Mouse (Mus musculus): ENCODE results near the gene Zfyve16. TPM values are rescaled to one million over a fixed set of nuclear protein-coding genes. Genes with fewer than 3 reads are reported as not detected.

Gene Zfyve16
- polyA plus RNA-seq, 1 experiment from 2014 or later = 12.5 TPM

- H3K9me3 ChIP-seq (replicated peaks) = no peaks in the 10 kb centered on the region
- no peaks in the 10 kb centered on the region for H3K36me3 ChIP-seq
- H3K27me3 ChIP-seq (ENCODE audit: low read depth, poor library complexity, severe bottlenecking) = no peaks in the 10 kb centered on the region
- no peak for DNase-seq (ENCODE audit: low spot score)
- no peaks in the 10 kb centered on the region for H3K4me1 ChIP-seq
- H3K4me3 ChIP-seq = no peak overlapping the region
- WGBS = 93% methylated on average over 10 of the region's 10 CpGs
- no peak overlapping the region for H3K27ac ChIP-seq
These were observed 92.0 kb downstream of the Zfyve16 start for GRCm38 (mm10) chr13:92438656-92439055.

Other genes with a start within 250 kb of the Zfyve16 start
- 0.98 and 1.4 TPM in 2 replicates for gene Gm20379, start 224.9 kb downstream of the Zfyve16 start, polyA plus RNA-seq (2016; fragmentation: Nextera tagmentation; extraction: Ambion mirVana)
- 28.0 and 30.8 TPM in 2 replicates for gene Dhfr, start 176.1 kb downstream of the Zfyve16 start, polyA plus RNA-seq (2016; fragmentation: Nextera tagmentation; extraction: Ambion mirVana)
- gene Msh3, start 175.9 kb downstream of the Zfyve16 start, polyA plus RNA-seq (2016; fragmentation: Nextera tagmentation; extraction: Ambion mirVana) = 33.5 and 37.7 TPM in 2 replicates
- gene Ankrd34b, start 105.0 kb downstream of the Zfyve16 start, polyA plus RNA-seq (2016; fragmentation: Nextera tagmentation; extraction: Ambion mirVana) = 0.05 TPM in 2 replicates
- 0.13 TPM in 1 of 2 replicates, not detected in the other for gene Fam151b, start 46.9 kb downstream of the Zfyve16 start, polyA plus RNA-seq (2016; fragmentation: Nextera tagmentation; extraction: Ambion mirVana)
- gene Spz1, start 45.3 kb upstream of the Zfyve16 start, polyA plus RNA-seq (2016; fragmentation: Nextera tagmentation; extraction: Ambion mirVana) = not detected in 2 replicates
- 9.1 and 10.1 TPM in 2 replicates for gene Serinc5, start 80.2 kb upstream of the Zfyve16 start, polyA plus RNA-seq (2016; fragmentation: Nextera tagmentation; extraction: Ambion mirVana)

All from limb, embryonic 10.5 days (tissue).